Mouse (Mus musculus) lung, postnatal 0 days (tissue): ENCODE results near the gene Tex36.

Source experiments
- CTCF ChIP-seq: IDR thresholded peaks from 2 replicates; pipeline ENCODE4 v1.5.1; 2016; ENCODE audit warnings: antibody characterized with exemption, mild to moderate bottlenecking
- EP300 ChIP-seq: IDR thresholded peaks from 2 replicates; pipeline ENCODE4 v1.6.1; 2016; ENCODE audit warnings: antibody characterized with exemption, mild to moderate bottlenecking, control low read depth

GRCm38 (mm10) chr7:133545631-133546030, 56.3 kb downstream of the Tex36 start:
- TF ChIP-seq CTCF (no peak), EP300 (no peak)
